Mouse (Mus musculus) hindbrain, postnatal 0 days (tissue): ENCODE data around the gene 4930455H04Rik. TPM values are rescaled to one million over a fixed set of nuclear protein-coding genes. Genes with fewer than 3 reads are reported as not detected.

Experiments
- ATAC-seq: fragments of 200-750 bp; cut with Nextera tagmentation; 2 replicates; pipeline ENCODE4 v1.8.0; 2017; ENCODE audit warnings: mild to moderate bottlenecking, moderate TSS enrichment, moderate library complexity
- DNase-seq: peaks from one replicate; pipeline ENCODE4 v3.0.0-alpha.2; 2015; ENCODE audit warnings: low spot score
- H3K27ac ChIP-seq: fragments of 300-500 bp; sonication (generic); 2 replicates; pipeline ENCODE4 v1.5.1; 2014; ENCODE audit warnings: mild to moderate bottlenecking
- H3K27me3 ChIP-seq: fragments of 300-500 bp; sonication (generic); 2 replicates; pipeline ENCODE4 v1.6.1; 2014; ENCODE audit warnings: low read length, mixed read lengths; ENCODE audit not compliant: insufficient read depth
- H3K36me3 ChIP-seq: fragments of 300-500 bp; sonication (generic); 2 replicates; pipeline ENCODE4 v1.6.1; 2014; ENCODE audit warnings: low read length, mixed read lengths; ENCODE audit not compliant: insufficient read depth
- H3K4me1 ChIP-seq: fragments of 300-500 bp; sonication (generic); 2 replicates; pipeline ENCODE4 v1.6.1; 2014; ENCODE audit warnings: antibody characterized with exemption, low read length, mixed read lengths; ENCODE audit not compliant: insufficient read depth
- H3K4me2 ChIP-seq: fragments of 300-500 bp; sonication (generic); 2 replicates; pipeline ENCODE4 v1.6.1; 2014; ENCODE audit warnings: low read depth, mild to moderate bottlenecking, low read length, moderate library complexity, mixed read lengths
- H3K4me3 ChIP-seq: fragments of 300-500 bp; sonication (generic); 2 replicates; pipeline ENCODE4 v1.5.1; 2014; ENCODE audit warnings: low read length
- H3K9ac ChIP-seq: fragments of 300-500 bp; sonication (generic); replicated peaks from 2 replicates; pipeline ENCODE4 v1.6.1; 2014; ENCODE audit warnings: mild to moderate bottlenecking, low read length, moderate library complexity, mixed read lengths
- H3K9me3 ChIP-seq: fragments of 300-500 bp; sonication (generic); 2 replicates; pipeline ENCODE4 v1.6.1; 2016; ENCODE audit warnings: low read length, mixed read lengths
- CTCF ChIP-seq: IDR thresholded peaks from 2 replicates; pipeline ENCODE4 v1.5.1; 2016; ENCODE audit warnings: antibody characterized with exemption, control low read depth, low read depth
- WGBS: fragments of 180-500 bp; shearing (Covaris S2); extraction: QIAGEN DNeasy Blood & Tissue Kit; methylation state at CpG from one replicate; pipeline ENCODE4 v1.1.7; 2014; 5-methylcytosine and 5-hydroxymethylcytosine counted together
- polyA plus RNA-seq: library from polyadenylated mRNA; unstranded; fragments of >200 nt; fragmentation: Nextera tagmentation; extraction: Ambion mirVana; gene quantifications from 2 replicates; pipeline ENCODE4 v1.2.1, GENCODE M21; 2015
- total RNA-seq: library from RNA; depleted of rRNA; stranded (reverse); fragments of >200 nt; gene quantifications from 2 replicates; pipeline ENCODE4 v1.2.3, GENCODE M21; 2014

Gene 4930455H04Rik
- total and polyA plus RNA-seq, 2 experiments from 2014 or later: not detected

- Histone ChIP-seq H3K9ac (no peak overlapping the region), H3K27ac (no peak overlapping the region), H3K4me2 (no peak overlapping the region), H3K4me1 (no peaks in the 10 kb centered on the region), H3K4me3 (no peak overlapping the region), H3K9me3 (no peaks in the 10 kb centered on the region), H3K27me3 (no peaks in the 10 kb centered on the region), H3K36me3 (no peaks in the 10 kb centered on the region)
- 87% methylated on average over 8 of the region's 8 CpGs for WGBS
- no peak for ATAC-seq
- TF ChIP-seq CTCF: no peak
- DNase-seq: no peak
Observed at GRCm38 (mm10) chr3:116952242-116952899, 15.7 kb upstream of the 4930455H04Rik start.

- no peak for TF ChIP-seq CTCF
- Histone ChIP-seq H3K27me3 (no peaks in the 10 kb centered on the region), H3K9ac (no peak overlapping the region), H3K36me3 (no peaks in the 10 kb centered on the region), H3K27ac (no peak overlapping the region), H3K4me2 (no peak overlapping the region), H3K4me1 (no peaks in the 10 kb centered on the region), H3K9me3 (no peaks in the 10 kb centered on the region), H3K4me3 (no peak overlapping the region)
- DNase-seq (no peak), ATAC-seq (no peak)
- WGBS: 89% methylated on average over 6 of the region's 6 CpGs
Observed at GRCm38 (mm10) chr3:116953366-116953765, 14.7 kb upstream of the 4930455H04Rik start.

- Histone ChIP-seq H3K9ac (no peak overlapping the region), H3K36me3 (no peaks in the 10 kb centered on the region), H3K27me3 (no peaks in the 10 kb centered on the region), H3K9me3 (no peaks in the 10 kb centered on the region), H3K4me2 (no peak overlapping the region), H3K4me1 (no peaks in the 10 kb centered on the region), H3K27ac (no peak overlapping the region), H3K4me3 (no peak overlapping the region)
- WGBS: 62% methylated on average over 6 of the region's 6 CpGs
- no peak for TF ChIP-seq CTCF
- no peak for ATAC-seq
- no peak for DNase-seq
Observed at GRCm38 (mm10) chr3:116955061-116955460, 13.0 kb upstream of the 4930455H04Rik start.

GRCm38 (mm10) chr3:116960414-116960813, 7.7 kb upstream of the 4930455H04Rik start:
- no peak overlapping the region for H3K4me3 ChIP-seq
- H3K9me3 ChIP-seq: no peaks in the 10 kb centered on the region
- no peaks in the 10 kb centered on the region for H3K27me3 ChIP-seq
- no peak for DNase-seq
- ATAC-seq: no peak
- WGBS: 64% methylated on average over 2 of the region's 2 CpGs
- H3K4me2 ChIP-seq: no peak overlapping the region
- H3K36me3 ChIP-seq: no peaks in the 10 kb centered on the region
- H3K27ac ChIP-seq: no peak overlapping the region
- no peak overlapping the region for H3K9ac ChIP-seq
- no peaks in the 10 kb centered on the region; the same call in 1 of the 2 replicates for H3K4me1 ChIP-seq
- no peak for TF ChIP-seq CTCF

- whole genome bisulfite sequencing: 71% methylated on average over 15 of the region's 15 CpGs
- no peak for TF ChIP-seq CTCF
Observed at GRCm38 (mm10) chr3:116961354-116962142, 6.5 kb upstream of the 4930455H04Rik start.

GRCm38 (mm10) chr3:116963213-116963612, 4.9 kb upstream of the 4930455H04Rik start:
- no peak overlapping the region for H3K27ac ChIP-seq

More at GRCm38 (mm10) chr3:116961354-116962142, 6.5 kb upstream of the 4930455H04Rik start:
- DNase-seq: no peak
- no peaks in the 10 kb centered on the region for H3K27me3 ChIP-seq
- H3K27ac ChIP-seq: no peak overlapping the region
- no peaks in the 10 kb centered on the region for H3K9me3 ChIP-seq
- no peaks in the 10 kb centered on the region for H3K36me3 ChIP-seq
- no peak overlapping the region for H3K4me3 ChIP-seq
- H3K4me2 ChIP-seq: no peak overlapping the region
- no peak for ATAC-seq
- H3K4me1 ChIP-seq: no peaks in the 10 kb centered on the region; the same call in 1 of the 2 replicates
- no peak overlapping the region for H3K9ac ChIP-seq

More at GRCm38 (mm10) chr3:116963213-116963612, 4.9 kb upstream of the 4930455H04Rik start:
- no peaks in the 10 kb centered on the region; the same call in 1 of the 2 replicates for H3K4me1 ChIP-seq
- no peak overlapping the region for H3K4me3 ChIP-seq
- no peak for DNase-seq
- H3K9ac ChIP-seq: no peak overlapping the region
- H3K4me2 ChIP-seq: no peak overlapping the region
- no peaks in the 10 kb centered on the region for H3K27me3 ChIP-seq
- H3K36me3 ChIP-seq: no peaks in the 10 kb centered on the region
- no peaks in the 10 kb centered on the region for H3K9me3 ChIP-seq
- ATAC-seq: no peak
- 72% methylated on average over 4 of the region's 4 CpGs for WGBS
- no peak for TF ChIP-seq CTCF
